Mouse (Mus musculus): ENCODE data around the gene Eif3k. TPM values are rescaled to one million over a fixed set of nuclear protein-coding genes. Genes with fewer than 3 reads are reported as not detected.

Gene Eif3k
- total RNA-seq, 2 experiments from 2014 or later = 50.7 to 133 TPM

Other genes starting within 250 kb of the Eif3k start
- gene Mrps12, start 240.0 kb downstream of the Eif3k start, total RNA-seq (2015; ENCODE audit: low replicate concordance) = 31.1 and 44.8 TPM in 2 replicates
- gene Mrps12, start 240.0 kb downstream of the Eif3k start, total RNA-seq (2017; ENCODE audit: low replicate concordance) = 6.1 and 8.1 TPM in 2 replicates
- gene Sars2, start 239.9 kb downstream of the Eif3k start, total RNA-seq (2015; ENCODE audit: low replicate concordance) = 0.84 TPM in 1 of 2 replicates, not detected in the other
- 1.8 and 4.3 TPM in 2 replicates for gene Sars2, start 239.9 kb downstream of the Eif3k start, total RNA-seq (2017; ENCODE audit: low replicate concordance)
- not detected in 2 replicates for gene Ccer2, start 225.7 kb downstream of the Eif3k start, total RNA-seq (2015; ENCODE audit: low replicate concordance)
- not detected in 2 replicates for gene Ccer2, start 225.7 kb downstream of the Eif3k start, total RNA-seq (2017; ENCODE audit: low replicate concordance)
- 18.3 and 21.5 TPM in 2 replicates for gene Sirt2, start 215.1 kb downstream of the Eif3k start, total RNA-seq (2015; ENCODE audit: low replicate concordance)
- gene Sirt2, start 215.1 kb downstream of the Eif3k start, total RNA-seq (2017; ENCODE audit: low replicate concordance) = 6.0 and 9.8 TPM in 2 replicates
- gene Nfkbib, start 214.4 kb downstream of the Eif3k start, total RNA-seq (2015; ENCODE audit: low replicate concordance) = 2.9 and 3.8 TPM in 2 replicates
- gene Nfkbib, start 214.4 kb downstream of the Eif3k start, total RNA-seq (2017; ENCODE audit: low replicate concordance) = 2.2 and 3.6 TPM in 2 replicates
- 21.1 and 25.0 TPM in 2 replicates for gene Rinl, start 192.9 kb downstream of the Eif3k start, total RNA-seq (2015; ENCODE audit: low replicate concordance)
- gene Rinl, start 192.9 kb downstream of the Eif3k start, total RNA-seq (2017; ENCODE audit: low replicate concordance) = 9.9 and 13.4 TPM in 2 replicates
- gene Hnrnpl, start 173.3 kb downstream of the Eif3k start, total RNA-seq (2015; ENCODE audit: low replicate concordance) = 98.6 and 172 TPM in 2 replicates
- gene Hnrnpl, start 173.3 kb downstream of the Eif3k start, total RNA-seq (2017; ENCODE audit: low replicate concordance) = 98.1 and 140 TPM in 2 replicates
- gene Ech1, start 156.6 kb downstream of the Eif3k start, total RNA-seq (2015; ENCODE audit: low replicate concordance) = 36.6 and 59.0 TPM in 2 replicates
- 23.2 and 31.8 TPM in 2 replicates for gene Ech1, start 156.6 kb downstream of the Eif3k start, total RNA-seq (2017; ENCODE audit: low replicate concordance)
- gene Lgals4, start 148.0 kb downstream of the Eif3k start, total RNA-seq (2015; ENCODE audit: low replicate concordance) = 1.7 TPM in 1 of 2 replicates, not detected in the other
- 2.4 TPM in 1 of 2 replicates, not detected in the other for gene Lgals4, start 148.0 kb downstream of the Eif3k start, total RNA-seq (2017; ENCODE audit: low replicate concordance)
- gene Lgals7, start 118.0 kb downstream of the Eif3k start, total RNA-seq (2015; ENCODE audit: low replicate concordance) = not detected in 2 replicates
- gene Lgals7, start 118.0 kb downstream of the Eif3k start, total RNA-seq (2017; ENCODE audit: low replicate concordance) = not detected in 2 replicates
- gene Capn12, start 100.4 kb downstream of the Eif3k start, total RNA-seq (2015; ENCODE audit: low replicate concordance) = not detected in 2 replicates
- 0.26 and 0.42 TPM in 2 replicates for gene Capn12, start 100.4 kb downstream of the Eif3k start, total RNA-seq (2017; ENCODE audit: low replicate concordance)
- gene Actn4, start 19.5 kb downstream of the Eif3k start, total RNA-seq (2015; ENCODE audit: low replicate concordance) = 42.0 and 55.3 TPM in 2 replicates
- gene Actn4, start 19.5 kb downstream of the Eif3k start, total RNA-seq (2017; ENCODE audit: low replicate concordance) = 45.1 and 45.4 TPM in 2 replicates
- gene Map4k1, start 186 bp upstream of the Eif3k start, total RNA-seq (2015; ENCODE audit: low replicate concordance) = 5.6 and 6.7 TPM in 2 replicates
- 11.3 and 11.8 TPM in 2 replicates for gene Map4k1, start 186 bp upstream of the Eif3k start, total RNA-seq (2017; ENCODE audit: low replicate concordance)
- gene Ryr1, start 143.3 kb upstream of the Eif3k start, total RNA-seq (2015; ENCODE audit: low replicate concordance) = 0.21 TPM in 1 of 2 replicates, not detected in the other
- gene Ryr1, start 143.3 kb upstream of the Eif3k start, total RNA-seq (2017; ENCODE audit: low replicate concordance) = under 0.01 TPM in 1 of 2 replicates, not detected in the other
- gene Rasgrp4, start 153.0 kb upstream of the Eif3k start, total RNA-seq (2015; ENCODE audit: low replicate concordance) = 3.5 and 23.4 TPM in 2 replicates
- 4.7 and 5.5 TPM in 2 replicates for gene Rasgrp4, start 153.0 kb upstream of the Eif3k start, total RNA-seq (2017; ENCODE audit: low replicate concordance)
- gene Fam98c, start 174.4 kb upstream of the Eif3k start, total RNA-seq (2015; ENCODE audit: low replicate concordance) = 2.1 and 4.6 TPM in 2 replicates
- 1.5 and 2.7 TPM in 2 replicates for gene Fam98c, start 174.4 kb upstream of the Eif3k start, total RNA-seq (2017; ENCODE audit: low replicate concordance)
- not detected in 2 replicates for gene Ggn, start 188.3 kb upstream of the Eif3k start, total RNA-seq (2015; ENCODE audit: low replicate concordance)
- gene Ggn, start 188.3 kb upstream of the Eif3k start, total RNA-seq (2017; ENCODE audit: low replicate concordance) = not detected in 2 replicates
- 0.77 and 0.84 TPM in 2 replicates for gene Spred3, start 188.5 kb upstream of the Eif3k start, total RNA-seq (2015; ENCODE audit: low replicate concordance)
- 0.84 and 0.85 TPM in 2 replicates for gene Spred3, start 188.5 kb upstream of the Eif3k start, total RNA-seq (2017; ENCODE audit: low replicate concordance)
- gene Psmd8, start 198.8 kb upstream of the Eif3k start, total RNA-seq (2015; ENCODE audit: low replicate concordance) = 37.1 and 71.3 TPM in 2 replicates
- gene Psmd8, start 198.8 kb upstream of the Eif3k start, total RNA-seq (2017; ENCODE audit: low replicate concordance) = 50.2 and 52.3 TPM in 2 replicates
- not detected in 2 replicates for gene Catsperg1, start 232.2 kb upstream of the Eif3k start, total RNA-seq (2015; ENCODE audit: low replicate concordance)
- gene Catsperg1, start 232.2 kb upstream of the Eif3k start, total RNA-seq (2017; ENCODE audit: low replicate concordance) = 0.70 TPM in 1 of 2 replicates, not detected in the other

All from erythroblast, adult 5-6 weeks (primary cell).